Mouse (Mus musculus): ENCODE data around the gene Tcaf3. TPM values are rescaled to one million over a fixed set of nuclear protein-coding genes. Genes with fewer than 3 reads are reported as not detected.

Tcaf3 gene
- polyA plus RNA-seq, 1 experiment from 2014 or later: not detected

- Histone ChIP-seq H3K4me1 (ENCODE audit: insufficient read depth, low read length) (no peaks in the 10 kb centered on the region), H3K36me3 (ENCODE audit: insufficient read depth, low read length) (no peaks in the 10 kb centered on the region), H3K9me3 (ENCODE audit: low read length) (no peaks in the 10 kb centered on the region), H3K9ac (replicated peaks; ENCODE audit: low read length) (no peak overlapping the region), H3K4me3 (ENCODE audit: low read length) (0 out of 2 replicates have a peak overlapping the region, but pooled peaks have one; percentile 13), H3K27ac (ENCODE audit: low read length) (no peak overlapping the region), H3K4me2 (replicated peaks; ENCODE audit: low read depth, low read length) (peak overlapping the region; percentile 23), H3K27me3 (ENCODE audit: insufficient read depth, low read length) (no peaks in the 10 kb centered on the region)
- 56% methylated on average over 9 of the region's 9 CpGs for WGBS
- ATAC-seq (ENCODE audit: low FRiP score, low TSS enrichment): no peak; the same call in 1 of the 2 replicates
These were observed 14.6 kb downstream of the Tcaf3 start for GRCm38 (mm10) chr6:42582741-42583487.

- no peak for ATAC-seq (ENCODE audit: low FRiP score, low TSS enrichment)
- no peak overlapping the region for H3K4me3 ChIP-seq (ENCODE audit: low read length)
- no peaks in the 10 kb centered on the region for H3K4me1 ChIP-seq (ENCODE audit: insufficient read depth, low read length)
- no peak overlapping the region for H3K9ac ChIP-seq (replicated peaks; ENCODE audit: low read length)
- no peak overlapping the region for H3K27ac ChIP-seq (ENCODE audit: low read length)
- WGBS: 76% methylated on average over 4 of the region's 4 CpGs
- H3K9me3 ChIP-seq (ENCODE audit: low read length): no peaks in the 10 kb centered on the region
- no peaks in the 10 kb centered on the region for H3K36me3 ChIP-seq (ENCODE audit: insufficient read depth, low read length)
- no peak overlapping the region for H3K4me2 ChIP-seq (replicated peaks; ENCODE audit: low read depth, low read length)
- no peaks in the 10 kb centered on the region for H3K27me3 ChIP-seq (ENCODE audit: insufficient read depth, low read length)
These were observed 18.8 kb downstream of the Tcaf3 start for GRCm38 (mm10) chr6:42578678-42579077.

- WGBS: 81% methylated on average over 2 of the region's 2 CpGs
- Histone ChIP-seq H3K36me3 (ENCODE audit: insufficient read depth, low read length) (no peaks in the 10 kb centered on the region), H3K27ac (ENCODE audit: low read length) (no peak overlapping the region), H3K4me1 (ENCODE audit: insufficient read depth, low read length) (no peaks in the 10 kb centered on the region), H3K4me2 (replicated peaks; ENCODE audit: low read depth, low read length) (no peak overlapping the region), H3K9me3 (ENCODE audit: low read length) (no peaks in the 10 kb centered on the region), H3K4me3 (ENCODE audit: low read length) (no peak overlapping the region), H3K9ac (replicated peaks; ENCODE audit: low read length) (no peak overlapping the region), H3K27me3 (ENCODE audit: insufficient read depth, low read length) (no peaks in the 10 kb centered on the region)
- ATAC-seq (ENCODE audit: low FRiP score, low TSS enrichment): no peak
These were observed 20.1 kb downstream of the Tcaf3 start for GRCm38 (mm10) chr6:42577433-42577832.

DNA sequence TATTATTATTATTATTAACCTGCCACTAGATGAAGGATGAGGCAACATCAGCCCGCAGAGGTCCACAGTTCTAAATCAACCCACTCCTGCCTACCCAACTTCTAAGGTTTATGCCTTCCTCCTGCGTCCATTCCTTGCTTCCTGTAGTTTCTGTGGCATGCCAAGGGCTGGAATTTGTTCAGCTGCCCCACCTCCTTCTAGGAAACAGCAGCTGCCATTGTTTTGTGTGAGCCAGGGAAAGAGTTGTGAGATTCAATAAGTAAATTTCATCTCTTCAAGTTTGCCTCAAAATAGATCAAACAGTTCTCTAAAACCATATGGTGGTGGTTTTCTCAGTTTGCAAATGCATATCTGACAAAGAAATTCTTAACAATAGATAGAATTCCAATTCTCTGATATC is 29.3 kb downstream of the Tcaf3 start:
- Histone ChIP-seq H3K4me2 (replicated peaks; ENCODE audit: low read depth, low read length) (no peak overlapping the region), H3K27me3 (ENCODE audit: insufficient read depth, low read length) (no peaks in the 10 kb centered on the region), H3K4me1 (ENCODE audit: insufficient read depth, low read length) (no peaks in the 10 kb centered on the region), H3K9ac (replicated peaks; ENCODE audit: low read length) (no peak overlapping the region), H3K9me3 (ENCODE audit: low read length) (no peaks in the 10 kb centered on the region), H3K36me3 (ENCODE audit: insufficient read depth, low read length) (no peaks in the 10 kb centered on the region), H3K27ac (ENCODE audit: low read length) (no peak overlapping the region), H3K4me3 (ENCODE audit: low read length) (no peak overlapping the region)
- 71% methylated on average over 2 of the region's 2 CpGs for WGBS
- ATAC-seq (ENCODE audit: low FRiP score, low TSS enrichment): no peak

- Histone ChIP-seq H3K36me3 (ENCODE audit: insufficient read depth, low read length) (no peaks in the 10 kb centered on the region), H3K27ac (ENCODE audit: low read length) (no peak overlapping the region), H3K9me3 (ENCODE audit: low read length) (no peaks in the 10 kb centered on the region), H3K4me3 (ENCODE audit: low read length) (no peak overlapping the region), H3K4me2 (replicated peaks; ENCODE audit: low read depth, low read length) (no peak overlapping the region), H3K9ac (replicated peaks; ENCODE audit: low read length) (no peak overlapping the region), H3K27me3 (ENCODE audit: insufficient read depth, low read length) (no peaks in the 10 kb centered on the region), H3K4me1 (ENCODE audit: insufficient read depth, low read length) (no peaks in the 10 kb centered on the region)
- ATAC-seq (ENCODE audit: low FRiP score, low TSS enrichment): no peak
- WGBS: 78% methylated on average over 2 of the region's 2 CpGs
These were observed 31.4 kb downstream of the Tcaf3 start for GRCm38 (mm10) chr6:42566076-42566598.

DNA sequence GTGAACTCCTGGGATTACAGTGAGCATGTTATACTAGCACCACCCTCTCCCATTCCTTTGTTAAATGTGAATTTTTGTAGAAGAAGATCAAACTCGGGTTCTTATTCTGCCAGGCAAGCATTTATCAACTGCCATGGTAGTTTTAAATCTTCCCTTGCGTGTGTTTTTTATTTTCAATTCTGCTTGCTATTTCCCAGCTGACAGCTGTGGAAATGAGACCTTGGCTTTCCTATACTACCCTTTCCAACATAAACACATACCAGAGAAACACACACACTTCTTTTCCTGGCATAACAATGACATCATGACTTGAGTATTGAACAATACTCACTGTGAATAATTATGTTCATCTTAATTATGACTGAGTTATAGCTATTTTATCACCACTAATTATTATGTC is 35.2 kb downstream of the Tcaf3 start:
- no peak for ATAC-seq (ENCODE audit: low FRiP score, low TSS enrichment)
- no peaks in the 10 kb centered on the region for H3K9me3 ChIP-seq (ENCODE audit: low read length)
- H3K4me3 ChIP-seq (ENCODE audit: low read length): no peak overlapping the region
- H3K27me3 ChIP-seq (ENCODE audit: insufficient read depth, low read length): no peaks in the 10 kb centered on the region
- no peak overlapping the region for H3K4me2 ChIP-seq (replicated peaks; ENCODE audit: low read depth, low read length)
- H3K27ac ChIP-seq (ENCODE audit: low read length): no peak overlapping the region
- WGBS: 33% methylated on average over 2 of the region's 2 CpGs
- H3K4me1 ChIP-seq (ENCODE audit: insufficient read depth, low read length): no peaks in the 10 kb centered on the region
- no peak overlapping the region for H3K9ac ChIP-seq (replicated peaks; ENCODE audit: low read length)
- H3K36me3 ChIP-seq (ENCODE audit: insufficient read depth, low read length): no peaks in the 10 kb centered on the region

DNA sequence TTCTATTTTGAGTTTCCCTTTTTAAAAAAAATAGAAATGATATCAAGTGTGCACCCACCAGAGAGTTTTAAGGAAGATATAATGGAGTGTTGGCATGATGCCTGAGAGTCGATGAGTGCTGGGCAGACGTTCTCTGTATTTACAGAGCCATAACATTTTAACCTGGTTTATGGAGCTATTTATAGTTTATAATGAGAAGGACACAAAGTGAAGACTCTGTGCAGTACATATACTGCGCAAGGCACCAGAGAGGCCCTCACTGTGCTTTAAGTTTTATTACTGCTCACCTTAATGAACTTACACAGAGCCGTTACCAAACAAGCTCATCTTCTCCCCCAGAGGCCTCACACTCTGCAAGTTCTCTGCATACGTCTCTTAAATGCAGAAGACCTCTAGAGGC is 36.6 kb downstream of the Tcaf3 start:
- 56% methylated on average over 5 of the region's 5 CpGs for WGBS
- H3K4me3 ChIP-seq (ENCODE audit: low read length): no peak overlapping the region
- no peak for ATAC-seq (ENCODE audit: low FRiP score, low TSS enrichment)

GRCm38 (mm10) chr6:42558641-42559040 is 38.9 kb downstream of the Tcaf3 start:
- no peaks in the 10 kb centered on the region for H3K9me3 ChIP-seq (ENCODE audit: low read length)
- no peaks in the 10 kb centered on the region for H3K4me1 ChIP-seq (ENCODE audit: insufficient read depth, low read length)
- no peak overlapping the region for H3K9ac ChIP-seq (replicated peaks; ENCODE audit: low read length)
- no peaks in the 10 kb centered on the region for H3K36me3 ChIP-seq (ENCODE audit: insufficient read depth, low read length)
- ATAC-seq (ENCODE audit: low FRiP score, low TSS enrichment): no peak
- H3K4me2 ChIP-seq (replicated peaks; ENCODE audit: low read depth, low read length): no peak overlapping the region
- H3K27me3 ChIP-seq (ENCODE audit: insufficient read depth, low read length): no peaks in the 10 kb centered on the region
- H3K4me3 ChIP-seq (ENCODE audit: low read length): no peak overlapping the region
- no peak overlapping the region for H3K27ac ChIP-seq (ENCODE audit: low read length)
- WGBS: 96% methylated on average over 14 of the region's 14 CpGs

More for the DNA sequence above, 36.6 kb downstream of the Tcaf3 start:
- Histone ChIP-seq H3K27ac (ENCODE audit: low read length) (no peak overlapping the region), H3K9ac (replicated peaks; ENCODE audit: low read length) (no peak overlapping the region), H3K4me2 (replicated peaks; ENCODE audit: low read depth, low read length) (no peak overlapping the region), H3K9me3 (ENCODE audit: low read length) (no peaks in the 10 kb centered on the region), H3K27me3 (ENCODE audit: insufficient read depth, low read length) (no peaks in the 10 kb centered on the region), H3K36me3 (ENCODE audit: insufficient read depth, low read length) (no peaks in the 10 kb centered on the region), H3K4me1 (ENCODE audit: insufficient read depth, low read length) (no peaks in the 10 kb centered on the region)

GRCm38 (mm10) chr6:42547461-42547860 is 50.0 kb downstream of the Tcaf3 start, which contains the start of gene Olfr455:
Gene Olfr455 (minus strand): TSS chr6:42547587.
- 0 out of 2 replicates have a peak, but pooled peaks cover under 1% of the 10 kb centered on the region for H3K4me1 ChIP-seq (ENCODE audit: insufficient read depth, low read length)
- no peak within 1 kb of the TSS for H3K27ac ChIP-seq (ENCODE audit: low read length)
- H3K27me3 ChIP-seq (ENCODE audit: insufficient read depth, low read length): no peaks in the 10 kb centered on the region
- H3K4me2 ChIP-seq (replicated peaks; ENCODE audit: low read depth, low read length): no peak within 1 kb of the TSS
- 74% methylated on average over 4 of the region's 4 CpGs for WGBS
- no peak within 1 kb of the TSS for H3K4me3 ChIP-seq (ENCODE audit: low read length)
- no peaks in the 10 kb centered on the region for H3K9me3 ChIP-seq (ENCODE audit: low read length)
- H3K9ac ChIP-seq (replicated peaks; ENCODE audit: low read length): no peak within 1 kb of the TSS
- no peak for ATAC-seq (ENCODE audit: low FRiP score, low TSS enrichment)
- H3K36me3 ChIP-seq (ENCODE audit: insufficient read depth, low read length): no peaks in the 10 kb centered on the region

GRCm38 (mm10) chr6:42546180-42546579 is 51.3 kb downstream of the Tcaf3 start:
- ATAC-seq (ENCODE audit: low FRiP score, low TSS enrichment): no peak
- no peaks in the 10 kb centered on the region for H3K27me3 ChIP-seq (ENCODE audit: insufficient read depth, low read length)
- H3K27ac ChIP-seq (ENCODE audit: low read length): no peak overlapping the region

More at GRCm38 (mm10) chr6:42546180-42546579, 51.3 kb downstream of the Tcaf3 start:
- Histone ChIP-seq H3K4me3 (ENCODE audit: low read length) (no peak overlapping the region), H3K9ac (replicated peaks; ENCODE audit: low read length) (no peak overlapping the region), H3K4me2 (replicated peaks; ENCODE audit: low read depth, low read length) (no peak overlapping the region), H3K9me3 (ENCODE audit: low read length) (no peaks in the 10 kb centered on the region), H3K36me3 (ENCODE audit: insufficient read depth, low read length) (no peaks in the 10 kb centered on the region), H3K4me1 (ENCODE audit: insufficient read depth, low read length) (peaks cover 5% of the 10 kb centered on the region; the same call in 1 of the 2 replicates)
- WGBS: 72% methylated on average over 2 of the region's 2 CpGs

Data from kidney, embryonic 16.5 days (tissue).